Mouse (Mus musculus): ENCODE results near the gene Polg. TPM values are rescaled to one million over a fixed set of nuclear protein-coding genes. Genes with fewer than 3 reads are reported as not detected.

Polg gene
- total RNA-seq, 2 experiments from 2014 or later, result 26.5 to 61.2 TPM

GRCm38 (mm10) chr7:79502152-79503102 is 36.3 kb upstream of the Polg start:
- ATAC-seq (ENCODE audit: poor library complexity, severe bottlenecking), result no peak

GRCm38 (mm10) chr7:79501581-79502031 is 35.4 kb upstream of the Polg start:
- ATAC-seq (ENCODE audit: poor library complexity, severe bottlenecking), result no peak

- ATAC-seq (ENCODE audit: poor library complexity, severe bottlenecking), result no peak
Measured at GRCm38 (mm10) chr7:79500681-79501306, 34.6 kb upstream of the Polg start.

GRCm38 (mm10) chr7:79499596-79500570 is 33.7 kb upstream of the Polg start:
- ATAC-seq (ENCODE audit: poor library complexity, severe bottlenecking), result no peak

GRCm38 (mm10) chr7:79498965-79499595 is 32.9 kb upstream of the Polg start:
- no peak for ATAC-seq (ENCODE audit: poor library complexity, severe bottlenecking)

- ATAC-seq (ENCODE audit: poor library complexity, severe bottlenecking), result no peak
Measured at GRCm38 (mm10) chr7:79498356-79498755, 32.2 kb upstream of the Polg start.

- no peak for ATAC-seq (ENCODE audit: poor library complexity, severe bottlenecking)
Measured at GRCm38 (mm10) chr7:79497701-79498115, 31.5 kb upstream of the Polg start.

- ATAC-seq (ENCODE audit: poor library complexity, severe bottlenecking), result no peak
Measured at GRCm38 (mm10) chr7:79496816-79497328, 30.7 kb upstream of the Polg start.

- ATAC-seq (ENCODE audit: poor library complexity, severe bottlenecking), result peak; percentile 98
Measured at GRCm38 (mm10) chr7:79495988-79496815, 30.0 kb upstream of the Polg start.

- peak; percentile 45; the same call in 1 of the 2 replicates for ATAC-seq (ENCODE audit: poor library complexity, severe bottlenecking)
Measured at GRCm38 (mm10) chr7:79493915-79494314, 27.8 kb upstream of the Polg start.

GRCm38 (mm10) chr7:79486528-79486927 is 20.4 kb upstream of the Polg start:
- no peak for ATAC-seq (ENCODE audit: poor library complexity, severe bottlenecking)

GRCm38 (mm10) chr7:79474831-79475399 is 8.8 kb upstream of the Polg start:
- peak; percentile 89 for ATAC-seq (ENCODE audit: poor library complexity, severe bottlenecking)

GRCm38 (mm10) chr7:79473496-79474194 is 7.5 kb upstream of the Polg start:
- no peak for ATAC-seq (ENCODE audit: poor library complexity, severe bottlenecking)

- ATAC-seq (ENCODE audit: poor library complexity, severe bottlenecking), result no peak
Measured at GRCm38 (mm10) chr7:79472792-79473191, 6.6 kb upstream of the Polg start.

GRCm38 (mm10) chr7:79471436-79471835 is 5.3 kb upstream of the Polg start:
- ATAC-seq (ENCODE audit: poor library complexity, severe bottlenecking), result no peak

GRCm38 (mm10) chr7:79470718-79471117 is 4.6 kb upstream of the Polg start:
- ATAC-seq (ENCODE audit: poor library complexity, severe bottlenecking), result no peak

GRCm38 (mm10) chr7:79469766-79470165 is 3.6 kb upstream of the Polg start:
- no peak for ATAC-seq (ENCODE audit: poor library complexity, severe bottlenecking)

- ATAC-seq (ENCODE audit: poor library complexity, severe bottlenecking), result no peak
Measured at GRCm38 (mm10) chr7:79468994-79469393, 2.8 kb upstream of the Polg start.
